Mouse (Mus musculus): ENCODE data around the gene A230050P20Rik. TPM values are rescaled to one million over a fixed set of nuclear protein-coding genes. Genes with fewer than 3 reads are reported as not detected.
"Not testable (repeated sequence)": the region's sequence is repeated elsewhere in the genome, so short reads cannot be mapped to it uniquely, and the experiment has no call there.

A230050P20Rik gene
- polyA plus RNA-seq (2012; rRNA removed): 227 and 254 TPM in 2 replicates

DNA sequence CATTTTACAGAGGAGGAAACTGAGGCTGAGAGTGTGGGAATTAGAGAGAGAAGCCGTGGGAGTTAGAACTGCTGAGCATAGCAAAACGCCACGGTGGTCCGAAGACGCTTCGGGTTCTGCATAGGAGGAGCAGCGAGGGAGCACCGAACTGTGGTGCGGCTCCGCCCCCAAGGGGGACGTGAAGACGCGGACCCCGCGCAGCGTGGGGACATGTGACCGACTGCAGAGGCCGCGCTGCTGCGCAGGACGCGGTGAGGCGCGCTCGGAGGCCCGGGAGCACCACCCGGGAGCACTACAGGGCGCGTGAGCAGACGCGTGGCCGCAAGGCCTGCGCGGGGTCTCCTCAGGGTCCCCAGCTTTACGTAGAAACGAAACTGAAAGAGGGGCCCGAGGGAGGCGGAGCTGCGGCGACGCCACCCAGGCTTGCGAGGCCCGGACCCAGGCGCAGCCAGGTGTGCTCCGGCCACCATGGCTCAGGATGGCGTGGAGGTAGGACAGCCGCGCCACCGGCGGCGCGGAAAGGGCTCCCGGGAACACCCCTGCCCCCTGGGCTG is at the start of gene A230050P20Rik:
TSS of gene A230050P20Rik (plus strand) at position 195 of the 554 bp plus-strand sequence.
- DNase-seq (ENCODE audit: extremely low spot score in 1 of 2, low spot score in 1 of 2): peak in 1 of 2 experiments; percentile 76

DNA sequence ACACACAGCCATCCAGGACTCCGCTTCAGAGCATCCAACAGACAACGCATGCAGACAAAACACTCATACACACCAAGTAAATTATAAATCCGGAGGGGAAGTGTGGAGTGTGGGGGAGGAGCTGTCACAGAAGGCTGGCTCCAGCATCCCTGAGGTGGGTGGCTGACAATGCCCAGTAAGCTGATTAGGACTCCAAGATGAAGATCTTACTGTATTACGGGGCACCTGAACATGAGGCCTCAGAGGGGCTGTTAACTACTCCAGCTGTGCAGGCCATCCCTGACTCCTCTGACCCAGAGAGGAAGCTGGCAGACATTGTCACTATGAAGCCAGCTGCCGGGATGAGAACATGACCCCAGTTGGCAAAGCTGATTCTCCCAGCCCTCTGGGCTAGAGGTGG is 48.4 kb upstream of the A230050P20Rik start:
- no peak for DNase-seq (ENCODE audit: extremely low spot score in 1 of 2, low spot score in 1 of 2)

DNA sequence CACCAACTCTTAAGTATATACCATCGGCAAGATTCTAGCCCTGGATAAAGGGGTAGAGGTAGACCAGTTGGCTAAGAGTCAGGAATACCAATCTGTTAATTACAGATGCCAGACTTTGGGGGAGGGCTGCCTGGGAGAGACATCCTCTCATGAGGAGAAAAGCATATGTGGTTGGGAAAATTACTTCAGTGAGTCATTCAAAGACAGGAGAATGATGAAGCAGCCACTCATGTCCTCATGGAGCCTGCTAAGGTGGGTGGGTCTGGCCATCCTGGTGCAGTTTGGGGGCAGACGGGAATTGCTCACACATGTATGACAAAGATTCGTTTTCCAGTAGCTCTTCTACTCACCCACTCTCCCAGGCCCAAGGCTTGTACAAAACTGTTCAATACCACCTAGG is 45.6 kb upstream of the A230050P20Rik start:
- DNase-seq (ENCODE audit: extremely low spot score in 1 of 2, low spot score in 1 of 2): peak; percentile 20 to 57

DNA sequence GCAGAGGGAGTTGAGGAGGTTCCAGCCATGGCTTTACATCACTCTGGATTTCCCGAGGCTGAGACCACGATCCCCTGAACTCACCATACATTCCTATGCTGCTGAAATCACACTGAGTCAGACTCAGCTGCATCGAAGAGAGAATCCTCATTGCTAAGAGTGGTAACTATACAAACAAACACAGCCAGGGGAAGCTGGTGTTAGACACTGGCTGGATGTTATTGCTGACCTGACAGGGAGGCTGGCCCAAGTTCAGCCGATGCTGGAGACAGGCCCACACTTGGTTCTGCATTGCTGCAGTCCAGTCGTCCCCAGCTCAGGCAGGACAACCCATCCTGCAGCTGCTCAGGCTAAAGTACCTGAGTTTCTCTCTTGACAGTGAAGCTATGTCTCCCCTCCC is 42.7 kb upstream of the A230050P20Rik start:
- DNase-seq (ENCODE audit: extremely low spot score in 1 of 2, low spot score in 1 of 2): no peak

DNA sequence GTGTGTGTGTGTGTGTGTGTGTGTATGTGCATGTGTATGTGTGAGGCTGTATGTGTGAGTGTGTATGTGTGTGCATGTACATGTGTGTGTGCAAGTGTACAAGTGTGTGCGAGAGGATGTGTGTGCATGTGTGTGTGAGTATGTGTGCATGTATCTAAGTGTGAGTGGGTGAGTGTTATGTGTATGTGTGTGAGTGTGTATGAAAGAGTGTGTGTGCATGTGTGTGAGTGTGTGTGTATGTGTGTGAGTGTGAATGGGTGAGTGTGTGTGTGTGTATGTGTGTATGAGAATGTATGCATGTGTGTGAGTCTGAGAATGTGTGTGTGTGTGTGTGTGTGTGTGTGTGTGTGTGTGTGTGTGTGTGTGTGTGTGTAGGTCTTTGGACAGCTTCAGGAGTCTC is 40.3 kb upstream of the A230050P20Rik start:
- DNase-seq (ENCODE audit: extremely low spot score in 1 of 2, low spot score in 1 of 2): no peak

DNA sequence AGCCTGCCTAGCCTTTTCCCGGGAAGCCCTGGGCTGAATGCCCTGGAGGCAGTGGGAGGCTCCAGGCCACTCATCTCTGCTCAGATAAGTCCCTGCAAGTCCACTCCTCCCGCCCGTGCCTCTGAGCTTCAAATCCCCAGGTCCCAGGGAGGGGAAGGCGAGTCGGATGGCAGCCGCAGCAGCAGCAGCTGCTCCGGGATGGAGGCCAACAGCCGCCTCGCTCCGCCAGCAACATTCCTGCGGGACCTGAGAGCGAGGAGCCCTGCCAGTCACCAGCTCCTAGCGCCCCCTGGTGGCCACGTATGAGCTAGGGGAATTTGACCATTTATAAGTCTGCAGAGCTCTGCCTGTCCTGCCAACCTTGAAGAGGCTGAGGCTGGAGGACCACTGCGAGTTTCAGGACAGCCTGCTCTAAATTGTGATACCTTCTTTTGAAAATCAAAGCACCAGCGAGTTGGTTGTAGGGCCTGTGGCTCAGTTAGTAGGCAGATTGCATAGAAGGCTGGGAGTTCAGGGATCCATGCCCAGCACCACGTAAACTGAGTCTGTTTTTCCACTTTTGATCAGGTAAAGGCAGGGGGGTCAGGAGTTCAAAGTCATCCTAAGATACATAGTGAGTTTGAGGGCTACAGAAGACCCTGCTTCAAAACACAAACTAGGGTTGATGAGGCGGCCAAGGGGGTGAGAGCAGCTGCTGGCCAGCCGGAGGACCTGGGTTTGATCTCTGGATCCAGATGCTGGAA is 37.4 kb upstream of the A230050P20Rik start:
- peak; percentile 82 to 99 for DNase-seq (ENCODE audit: extremely low spot score in 1 of 2, low spot score in 1 of 2)

DNA sequence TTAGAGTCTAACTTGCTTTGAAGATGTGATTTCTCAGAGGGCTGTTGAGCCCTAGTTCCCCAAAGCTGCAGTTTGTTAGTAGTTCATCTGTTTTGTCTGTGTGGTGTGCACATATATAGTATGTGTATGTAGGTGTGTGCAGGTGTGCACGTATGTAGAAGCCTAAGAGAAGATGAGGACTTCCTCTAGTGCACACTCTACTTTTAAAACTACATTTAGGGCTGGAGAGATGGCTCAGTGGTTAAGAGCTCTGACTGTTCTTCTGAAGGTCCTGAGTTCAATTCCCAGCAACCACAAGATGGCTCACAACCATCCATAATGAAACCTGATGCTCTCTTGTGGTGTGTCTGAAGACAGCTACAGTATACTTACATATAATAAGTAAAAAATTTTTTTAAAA is 33.6 kb upstream of the A230050P20Rik start:
- no peak for DNase-seq (ENCODE audit: extremely low spot score in 1 of 2, low spot score in 1 of 2)

DNA sequence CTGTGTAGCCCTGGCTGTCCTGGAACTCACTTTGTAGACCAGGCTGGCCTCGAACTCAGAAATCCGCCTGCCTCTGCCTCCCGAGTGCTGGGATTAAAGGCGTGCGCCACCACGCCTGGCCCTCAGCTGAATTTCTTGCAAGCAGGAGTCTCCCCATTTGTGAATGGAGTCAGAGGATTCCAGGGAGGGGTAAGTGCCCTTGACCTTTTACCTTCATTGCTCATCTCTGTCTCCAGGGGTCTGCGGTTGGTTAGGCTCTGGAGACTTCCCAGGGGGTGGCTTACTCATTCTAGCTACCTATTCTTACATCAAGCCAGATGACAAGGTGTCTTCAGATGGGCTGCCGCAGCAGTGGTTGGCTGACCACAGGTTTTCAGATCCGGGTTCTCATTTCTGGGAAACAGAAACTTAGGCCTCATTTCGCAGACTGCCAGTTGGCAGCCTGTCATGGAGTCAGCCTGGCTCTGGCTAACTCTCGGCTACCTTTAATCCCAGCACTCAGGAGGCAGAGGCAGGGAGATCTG is 32.9 kb upstream of the A230050P20Rik start:
- not testable (repeated sequence) for DNase-seq (ENCODE audit: extremely low spot score in 1 of 2, low spot score in 1 of 2)

DNA sequence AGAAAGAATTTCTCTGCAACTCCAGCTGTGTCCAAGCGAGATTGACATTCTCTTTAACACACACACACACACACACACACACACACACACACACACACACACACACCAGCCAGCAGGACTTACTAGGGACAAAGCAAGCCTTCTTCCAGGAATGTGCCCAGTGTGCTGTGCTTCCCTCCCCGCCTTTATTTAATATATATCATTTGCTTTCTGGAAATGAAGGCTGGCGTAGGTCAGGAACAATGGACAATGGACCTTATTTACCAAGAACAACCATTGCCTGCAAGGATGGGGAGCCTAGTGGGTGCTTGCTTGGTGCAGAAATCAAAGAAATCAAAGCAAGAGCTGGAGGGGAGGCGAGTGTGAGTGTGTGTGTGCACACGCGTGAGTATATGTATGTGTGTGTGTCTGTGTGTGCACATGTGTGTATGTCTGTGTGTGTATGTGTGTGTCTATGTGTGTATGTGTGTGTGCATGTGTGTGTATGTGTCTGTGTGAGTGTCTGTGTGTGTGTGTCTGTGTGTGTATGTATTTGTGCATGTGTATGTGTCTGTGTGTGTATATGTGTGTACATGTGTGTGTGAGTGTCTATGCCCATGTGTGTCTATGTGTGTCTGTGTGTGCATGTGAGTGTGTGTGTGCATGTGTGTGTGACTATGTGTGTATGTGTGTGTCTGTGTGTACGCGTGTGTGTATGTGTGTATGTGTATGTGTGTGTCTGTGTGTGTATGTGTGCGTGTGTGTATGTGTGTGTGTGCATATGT is 31.1 kb upstream of the A230050P20Rik start:
- DNase-seq (ENCODE audit: extremely low spot score in 1 of 2, low spot score in 1 of 2): no peak

DNA sequence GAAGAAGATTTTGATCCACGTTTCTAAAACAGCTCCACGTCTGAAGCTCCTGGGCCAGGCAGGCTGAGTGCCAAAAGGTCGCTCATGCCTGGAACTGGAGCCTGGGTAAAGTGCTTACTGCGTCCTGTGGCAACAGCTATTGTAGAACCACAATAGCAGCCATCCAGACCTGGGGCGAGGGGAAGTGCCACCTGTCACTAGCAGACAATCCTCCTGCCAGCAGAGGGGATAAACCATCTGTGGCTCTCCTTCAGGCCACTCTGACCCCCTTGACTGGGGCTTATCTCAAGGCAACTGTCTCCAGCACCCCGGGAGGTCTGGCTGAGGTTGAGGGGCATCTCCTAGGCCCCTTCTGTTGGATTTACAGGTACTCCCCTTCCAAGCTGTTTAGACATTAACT is 29.5 kb upstream of the A230050P20Rik start:
- DNase-seq (ENCODE audit: extremely low spot score in 1 of 2, low spot score in 1 of 2): no peak

DNA sequence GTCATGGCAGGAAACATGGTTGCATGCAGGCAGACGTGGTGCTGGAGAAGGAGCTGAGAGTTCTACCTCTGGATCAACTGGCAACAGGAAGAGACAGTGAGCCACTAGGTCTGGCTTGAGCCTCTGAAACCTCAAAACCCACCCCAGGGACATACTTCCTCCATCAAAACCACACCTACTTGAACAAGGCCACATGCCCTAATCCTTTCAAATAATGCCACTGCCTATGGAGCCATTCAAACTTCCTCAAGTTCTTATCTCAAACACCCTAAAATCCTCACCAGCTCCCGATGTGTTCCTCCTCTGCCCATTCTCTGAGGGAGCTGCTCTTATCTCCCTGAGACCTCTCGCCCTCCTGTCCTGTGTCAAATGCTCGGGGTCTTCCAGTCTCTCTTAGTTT is 26.2 kb upstream of the A230050P20Rik start:
- no peak for DNase-seq (ENCODE audit: extremely low spot score in 1 of 2, low spot score in 1 of 2)

DNA sequence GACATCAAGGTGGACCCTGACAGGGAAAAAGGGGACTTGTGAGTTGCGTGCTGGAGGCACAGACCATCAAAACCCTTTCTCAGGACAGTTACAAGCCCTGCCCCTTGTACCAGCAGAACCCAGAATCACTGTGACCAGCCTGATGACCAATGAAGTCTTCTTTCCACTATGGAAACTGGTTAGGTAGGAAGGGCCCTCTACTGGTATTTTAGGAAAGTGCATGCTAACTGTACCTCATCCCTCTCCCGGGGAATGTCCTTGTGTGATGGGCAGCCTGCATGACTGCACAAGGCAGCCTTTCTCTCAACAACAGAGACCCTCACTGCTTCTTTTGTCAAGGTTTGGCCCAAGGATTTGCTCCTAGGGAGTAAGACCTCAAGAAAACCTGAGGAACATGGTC is 25.8 kb upstream of the A230050P20Rik start:
- DNase-seq (ENCODE audit: extremely low spot score in 1 of 2, low spot score in 1 of 2): peak in 1 of 2 experiments; percentile 58

DNA sequence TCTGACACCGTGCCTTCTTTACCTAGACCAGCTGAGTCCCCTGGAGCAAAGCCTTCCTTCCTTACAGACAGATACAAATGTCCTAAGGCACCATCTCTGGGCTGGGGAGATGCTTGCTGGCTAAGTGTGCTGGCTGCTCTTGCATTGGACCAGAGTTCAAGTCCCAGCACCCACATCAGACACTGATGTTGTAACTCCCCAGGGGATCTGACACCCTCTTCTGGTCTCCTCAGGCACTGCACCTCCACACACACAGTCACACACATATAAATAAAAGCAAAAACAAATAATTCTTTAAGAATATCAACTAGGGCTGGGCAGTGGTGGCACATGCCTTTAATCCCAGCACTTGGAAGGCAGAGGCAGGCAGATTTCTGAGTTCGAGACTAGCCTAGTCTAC is 18.3 kb upstream of the A230050P20Rik start:
- DNase-seq (ENCODE audit: extremely low spot score in 1 of 2, low spot score in 1 of 2): no peak

DNA sequence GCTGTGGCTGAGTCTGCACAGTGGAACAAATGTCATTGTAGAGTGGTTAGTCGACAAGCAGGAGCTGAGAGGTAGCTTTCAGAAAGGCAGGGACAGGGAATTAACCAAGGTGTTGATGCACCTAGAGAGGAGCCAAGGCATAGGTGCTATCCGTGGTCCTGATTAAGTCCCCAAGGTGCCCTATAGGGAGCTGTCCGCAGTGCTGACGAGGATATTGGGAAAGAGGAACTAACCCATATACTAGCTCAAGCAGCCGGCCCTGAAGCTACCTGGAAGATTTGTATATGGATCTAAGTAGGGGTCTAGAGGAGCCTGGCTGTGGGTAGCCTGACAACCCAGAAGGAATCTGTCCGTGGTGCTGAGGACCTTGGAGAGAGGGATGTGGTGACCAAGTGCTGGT is 11.3 kb upstream of the A230050P20Rik start:
- no peak for DNase-seq (ENCODE audit: extremely low spot score in 1 of 2, low spot score in 1 of 2)

DNA sequence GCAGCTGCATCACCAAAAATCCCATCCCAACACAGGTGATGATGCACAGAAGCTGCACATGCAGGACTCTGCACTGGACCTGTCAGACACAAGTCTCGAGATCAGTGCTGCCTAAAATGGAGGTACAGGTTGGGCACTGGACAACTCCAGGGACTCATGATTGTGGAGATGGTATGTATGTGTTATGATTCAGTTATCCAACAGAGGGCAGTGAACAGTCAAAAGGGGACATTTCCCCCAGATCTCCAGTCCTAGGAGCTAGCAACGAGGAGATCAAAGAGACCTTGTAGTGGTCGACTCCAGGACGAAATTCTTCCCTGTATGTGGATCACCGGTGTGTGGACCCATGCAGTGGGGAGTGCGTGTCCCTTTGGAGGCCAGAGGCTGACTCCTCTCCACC is 8.5 kb upstream of the A230050P20Rik start:
- no peak for DNase-seq (ENCODE audit: extremely low spot score in 1 of 2, low spot score in 1 of 2)

DNA sequence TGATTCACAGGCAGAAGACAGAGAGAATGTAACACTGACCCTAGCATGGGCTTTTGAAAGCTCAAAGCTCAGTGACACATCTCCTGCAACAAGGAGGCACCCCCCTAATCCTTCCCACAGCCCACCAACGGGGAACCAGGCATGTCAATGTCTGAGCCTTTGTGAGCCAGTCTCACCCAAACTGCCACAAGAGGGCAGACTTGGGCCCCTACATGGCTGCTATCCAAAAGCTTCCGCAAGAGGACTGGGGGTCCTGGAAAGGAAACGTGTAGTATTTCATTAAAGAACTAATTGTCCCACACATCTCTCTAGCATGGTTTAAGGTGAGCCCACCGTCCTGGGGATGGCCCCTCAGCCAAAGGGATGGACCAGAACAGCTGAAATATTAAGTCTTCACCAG is 6.6 kb upstream of the A230050P20Rik start:
- peak in 1 of 2 experiments; percentile 50 for DNase-seq (ENCODE audit: extremely low spot score in 1 of 2, low spot score in 1 of 2)

DNA sequence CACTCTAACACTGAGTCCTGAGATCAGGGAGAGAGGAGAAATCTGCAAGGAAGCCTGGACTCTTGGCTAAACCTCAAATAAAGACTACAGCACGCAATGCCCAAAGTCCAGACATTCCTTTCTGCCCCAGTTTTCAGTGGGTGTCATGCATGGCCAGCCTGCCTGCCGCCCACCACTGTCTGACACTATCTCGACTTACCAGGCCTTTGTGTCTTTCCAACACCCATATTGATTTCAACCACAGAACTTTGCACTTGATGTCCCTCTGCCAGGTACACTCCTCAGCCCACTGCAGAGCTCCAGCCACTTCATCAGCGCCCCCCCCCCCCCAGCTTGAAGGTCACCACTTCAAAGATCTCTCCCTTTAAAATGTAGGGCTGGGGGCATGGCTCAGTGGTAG is 6.2 kb upstream of the A230050P20Rik start:
- DNase-seq (ENCODE audit: extremely low spot score in 1 of 2, low spot score in 1 of 2): no peak

DNA sequence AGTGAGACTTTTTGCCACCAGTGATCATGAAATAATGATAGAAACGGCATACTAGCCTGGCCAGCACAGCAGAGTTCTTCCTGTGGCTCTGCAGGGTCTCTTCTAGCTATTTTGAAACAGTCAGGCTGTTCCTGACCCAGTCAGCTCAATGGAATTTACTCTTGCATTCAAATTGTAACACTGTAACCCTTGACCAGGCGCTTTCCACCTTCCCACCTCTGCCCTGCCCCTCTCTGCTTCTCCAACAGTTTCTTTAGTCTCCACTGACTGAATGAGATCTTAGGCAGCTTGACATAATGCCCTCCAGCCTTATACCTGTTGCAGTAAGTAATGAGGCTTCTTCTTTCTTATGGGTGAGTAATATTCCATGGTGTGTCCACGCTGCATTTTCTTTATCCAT is 1.6 kb upstream of the A230050P20Rik start:
- no peak for DNase-seq (ENCODE audit: extremely low spot score in 1 of 2, low spot score in 1 of 2)

DNA sequence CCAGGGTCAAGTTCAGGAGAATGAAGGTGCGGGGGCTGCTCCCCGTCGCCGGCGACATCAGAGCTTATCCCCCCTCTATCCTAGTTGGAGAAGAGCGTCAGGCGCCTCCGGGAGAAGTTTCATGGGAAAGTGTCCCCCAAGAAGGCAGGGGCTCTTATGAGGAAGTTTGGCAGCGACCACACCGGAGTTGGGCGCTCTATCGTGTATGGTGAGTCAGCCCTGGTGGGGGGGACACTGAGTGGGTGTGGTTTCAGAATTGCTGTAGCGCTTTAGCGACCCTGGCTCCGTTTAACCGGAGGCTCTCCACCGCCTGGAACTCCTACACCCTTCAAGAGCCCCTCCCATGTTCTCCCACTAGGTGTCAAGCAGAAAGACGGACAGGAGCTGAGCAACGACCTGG is 804 bp downstream of the A230050P20Rik start:
- no peak for DNase-seq (ENCODE audit: extremely low spot score in 1 of 2, low spot score in 1 of 2)

DNA sequence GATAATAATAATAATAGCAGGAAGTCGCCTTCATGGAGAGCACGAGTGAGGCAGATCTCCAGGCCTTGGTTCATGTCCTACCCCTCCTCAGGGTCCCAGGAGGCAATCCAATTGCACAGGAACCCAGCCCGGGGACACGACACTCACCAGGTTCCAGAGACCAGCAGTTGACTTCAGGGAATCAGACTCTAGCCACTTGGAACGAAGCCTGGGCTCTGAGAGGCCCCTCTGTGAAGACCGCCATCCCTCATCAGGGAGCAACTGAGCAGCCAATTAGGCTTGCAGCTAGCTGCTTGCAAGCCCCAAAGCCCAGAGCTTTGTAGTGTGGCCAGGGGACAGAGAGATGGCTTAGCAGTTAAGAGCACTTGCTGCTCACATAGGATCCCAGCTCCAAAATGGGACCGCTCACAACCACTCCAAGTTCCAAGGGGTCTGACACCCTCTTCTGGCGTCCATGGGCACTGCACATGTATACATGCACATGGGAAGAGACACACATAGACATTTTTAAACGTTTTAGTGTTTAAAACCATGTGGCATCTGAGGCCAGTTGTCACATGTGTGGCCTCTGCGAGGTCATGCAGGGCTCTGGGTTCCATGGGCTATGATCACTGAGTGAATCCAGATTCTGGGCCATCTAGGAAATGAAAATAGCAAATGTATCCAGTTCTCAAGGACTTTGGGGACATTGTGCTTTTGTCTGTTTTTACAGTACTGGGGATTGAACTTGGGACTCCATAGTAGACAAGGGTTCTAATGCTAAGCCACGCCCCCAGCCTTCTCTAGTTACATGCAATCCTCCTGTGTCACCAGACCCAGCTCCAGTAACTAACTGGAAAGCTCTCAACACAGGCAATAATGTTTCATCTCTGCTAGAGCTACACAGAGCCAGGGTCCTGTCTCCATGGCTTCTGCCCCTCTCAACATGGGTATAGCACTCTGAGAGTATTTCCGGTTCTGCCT is 2.0 kb downstream of the A230050P20Rik start:
- no peak for DNase-seq (ENCODE audit: extremely low spot score in 1 of 2, low spot score in 1 of 2)
